Mouse (Mus musculus): ENCODE data around the gene Clpp. TPM values are rescaled to one million over a fixed set of nuclear protein-coding genes. Genes with fewer than 3 reads are reported as not detected.

Gene Clpp
- polyA plus RNA-seq, 1 experiment from 2014 or later = 178 TPM

- no peaks in the 10 kb centered on the region for H3K9me3 ChIP-seq (ENCODE audit: control insufficient read depth, low read length)
- H3K4me3 ChIP-seq (replicated peaks; ENCODE audit: low read length) = peak overlapping the region; percentile 79
- peaks cover 3% of the 10 kb centered on the region for H3K36me3 ChIP-seq (ENCODE audit: control insufficient read depth, insufficient read depth)
- ATAC-seq = no peak
- peaks cover 14% of the 10 kb centered on the region for H3K4me1 ChIP-seq (replicated peaks; ENCODE audit: control insufficient read depth, insufficient read depth, low read length)
- 73% methylated on average over 13 of the region's 13 CpGs for WGBS
- H3K9ac ChIP-seq (replicated peaks; ENCODE audit: low read depth, low read length) = no peak overlapping the region
- peak overlapping the region; percentile 75 for H3K4me2 ChIP-seq (ENCODE audit: low read length)
- H3K27me3 ChIP-seq (replicated peaks; ENCODE audit: control insufficient read depth, insufficient read depth, low read length) = no peaks in the 10 kb centered on the region
- H3K27ac ChIP-seq (ENCODE audit: low read length) = peak overlapping the region; percentile 95
Measured at GRCm38 (mm10) chr17:57012245-57012795, 22.2 kb downstream of the Clpp start.

- no peak overlapping the region for H3K4me2 ChIP-seq (ENCODE audit: low read length)
- WGBS = 86% methylated on average over 2 of the region's 2 CpGs
- H3K4me3 ChIP-seq (replicated peaks; ENCODE audit: low read length) = no peak overlapping the region
- no peak overlapping the region for H3K9ac ChIP-seq (replicated peaks; ENCODE audit: low read depth, low read length)
- no peaks in the 10 kb centered on the region for H3K27me3 ChIP-seq (replicated peaks; ENCODE audit: control insufficient read depth, insufficient read depth, low read length)
- no peak for ATAC-seq
- no peaks in the 10 kb centered on the region for H3K4me1 ChIP-seq (replicated peaks; ENCODE audit: control insufficient read depth, insufficient read depth, low read length)
- no peak overlapping the region for H3K27ac ChIP-seq (ENCODE audit: low read length)
- H3K36me3 ChIP-seq (ENCODE audit: control insufficient read depth, insufficient read depth) = peaks cover 23% of the 10 kb centered on the region
- H3K9me3 ChIP-seq (ENCODE audit: control insufficient read depth, low read length) = no peaks in the 10 kb centered on the region
Measured at GRCm38 (mm10) chr17:57019693-57020092, 29.6 kb downstream of the Clpp start.

GRCm38 (mm10) chr17:57020960-57021359, 30.9 kb downstream of the Clpp start:
- Histone ChIP-seq H3K4me3 (replicated peaks; ENCODE audit: low read length) (no peak overlapping the region), H3K9me3 (ENCODE audit: control insufficient read depth, low read length) (no peaks in the 10 kb centered on the region), H3K4me1 (replicated peaks; ENCODE audit: control insufficient read depth, insufficient read depth, low read length) (no peaks in the 10 kb centered on the region), H3K9ac (replicated peaks; ENCODE audit: low read depth, low read length) (no peak overlapping the region), H3K27me3 (replicated peaks; ENCODE audit: control insufficient read depth, insufficient read depth, low read length) (no peaks in the 10 kb centered on the region), H3K27ac (ENCODE audit: low read length) (no peak overlapping the region), H3K4me2 (ENCODE audit: low read length) (no peak overlapping the region), H3K36me3 (ENCODE audit: control insufficient read depth, insufficient read depth) (peaks cover 34% of the 10 kb centered on the region)
- WGBS = 92% methylated on average over 5 of the region's 5 CpGs
- ATAC-seq = no peak

- H3K36me3 ChIP-seq (ENCODE audit: control insufficient read depth, insufficient read depth) = peaks cover 34% of the 10 kb centered on the region
- no peak overlapping the region for H3K9ac ChIP-seq (replicated peaks; ENCODE audit: low read depth, low read length)
- 90% methylated on average over 4 of the region's 4 CpGs for WGBS
- no peak overlapping the region for H3K4me2 ChIP-seq (ENCODE audit: low read length)
- ATAC-seq = no peak
- no peak overlapping the region for H3K27ac ChIP-seq (ENCODE audit: low read length)
- H3K4me1 ChIP-seq (replicated peaks; ENCODE audit: control insufficient read depth, insufficient read depth, low read length) = peaks cover 13% of the 10 kb centered on the region
- H3K27me3 ChIP-seq (replicated peaks; ENCODE audit: control insufficient read depth, insufficient read depth, low read length) = no peaks in the 10 kb centered on the region
- no peak overlapping the region for H3K4me3 ChIP-seq (replicated peaks; ENCODE audit: low read length)
- no peaks in the 10 kb centered on the region for H3K9me3 ChIP-seq (ENCODE audit: control insufficient read depth, low read length)
Measured at GRCm38 (mm10) chr17:57027471-57027870, 37.4 kb downstream of the Clpp start.

GRCm38 (mm10) chr17:57029691-57030090, 39.6 kb downstream of the Clpp start:
- peaks cover 16% of the 10 kb centered on the region for H3K4me1 ChIP-seq (replicated peaks; ENCODE audit: control insufficient read depth, insufficient read depth, low read length)
- H3K4me2 ChIP-seq (ENCODE audit: low read length) = peak overlapping the region; percentile 62
- H3K9me3 ChIP-seq (ENCODE audit: control insufficient read depth, low read length) = no peaks in the 10 kb centered on the region
- no peaks in the 10 kb centered on the region for H3K27me3 ChIP-seq (replicated peaks; ENCODE audit: control insufficient read depth, insufficient read depth, low read length)
- peak overlapping the region; percentile 76 for H3K4me3 ChIP-seq (replicated peaks; ENCODE audit: low read length)
- 48% methylated on average over 8 of the region's 8 CpGs for WGBS
- no peak overlapping the region for H3K27ac ChIP-seq (ENCODE audit: low read length)
- peaks cover 14% of the 10 kb centered on the region for H3K36me3 ChIP-seq (ENCODE audit: control insufficient read depth, insufficient read depth)
- peak overlapping the region; percentile 98; the same call in 1 of the 2 replicates for H3K9ac ChIP-seq (replicated peaks; ENCODE audit: low read depth, low read length)
- ATAC-seq = no peak

GRCm38 (mm10) chr17:57030931-57031660, 41.0 kb downstream of the Clpp start, which contains the start of gene Khsrp:
TSS of gene Khsrp (minus strand) at chr17:57031522.
- peak within 1 kb of the TSS; percentile 62 for H3K4me2 ChIP-seq (ENCODE audit: low read length)
- peak within 1 kb of the TSS; percentile 92 for H3K27ac ChIP-seq (ENCODE audit: low read length)
- H3K9ac ChIP-seq (replicated peaks; ENCODE audit: low read depth, low read length) = peak within 1 kb of the TSS; percentile 98
- 1% methylated on average over 67 of the region's 99 CpGs for WGBS
- H3K36me3 ChIP-seq (ENCODE audit: control insufficient read depth, insufficient read depth) = peaks cover 3% of the 10 kb centered on the region; the same call in 1 of the 2 replicates
- H3K4me1 ChIP-seq (replicated peaks; ENCODE audit: control insufficient read depth, insufficient read depth, low read length) = peaks cover 16% of the 10 kb centered on the region
- H3K27me3 ChIP-seq (replicated peaks; ENCODE audit: control insufficient read depth, insufficient read depth, low read length) = no peaks in the 10 kb centered on the region
- no peaks in the 10 kb centered on the region for H3K9me3 ChIP-seq (ENCODE audit: control insufficient read depth, low read length)
- H3K4me3 ChIP-seq (replicated peaks; ENCODE audit: low read length) = peak within 1 kb of the TSS; percentile 76
- ATAC-seq = no peak

GRCm38 (mm10) chr17:57031661-57032420, 41.7 kb downstream of the Clpp start:
- H3K36me3 ChIP-seq (ENCODE audit: control insufficient read depth, insufficient read depth) = peaks cover 3% of the 10 kb centered on the region; the same call in 1 of the 2 replicates
- H3K4me1 ChIP-seq (replicated peaks; ENCODE audit: control insufficient read depth, insufficient read depth, low read length) = peaks cover 16% of the 10 kb centered on the region
- peak overlapping the region; percentile 43; the same call in 1 of the 2 replicates for H3K9ac ChIP-seq (replicated peaks; ENCODE audit: low read depth, low read length)
- peak; percentile 95 for ATAC-seq
- no peaks in the 10 kb centered on the region for H3K9me3 ChIP-seq (ENCODE audit: control insufficient read depth, low read length)
- H3K27ac ChIP-seq (ENCODE audit: low read length) = peak overlapping the region; percentile 82
- H3K4me2 ChIP-seq (ENCODE audit: low read length) = peak overlapping the region; percentile 61
- no peaks in the 10 kb centered on the region for H3K27me3 ChIP-seq (replicated peaks; ENCODE audit: control insufficient read depth, insufficient read depth, low read length)
- WGBS = under 1% methylated on average over 36 of the region's 38 CpGs
- peak overlapping the region; percentile 76 for H3K4me3 ChIP-seq (replicated peaks; ENCODE audit: low read length)

GRCm38 (mm10) chr17:57032854-57033253, 42.7 kb downstream of the Clpp start:
- Histone ChIP-seq H3K9me3 (ENCODE audit: control insufficient read depth, low read length) (no peaks in the 10 kb centered on the region), H3K4me2 (ENCODE audit: low read length) (no peak overlapping the region), H3K4me1 (replicated peaks; ENCODE audit: control insufficient read depth, insufficient read depth, low read length) (peaks cover 16% of the 10 kb centered on the region), H3K36me3 (ENCODE audit: control insufficient read depth, insufficient read depth) (no peaks in the 10 kb centered on the region), H3K27me3 (replicated peaks; ENCODE audit: control insufficient read depth, insufficient read depth, low read length) (no peaks in the 10 kb centered on the region), H3K9ac (replicated peaks; ENCODE audit: low read depth, low read length) (no peak overlapping the region), H3K27ac (ENCODE audit: low read length) (no peak overlapping the region), H3K4me3 (replicated peaks; ENCODE audit: low read length) (no peak overlapping the region)
- WGBS = 85% methylated on average over 4 of the region's 4 CpGs
- no peak for ATAC-seq

GRCm38 (mm10) chr17:57038978-57039377, 48.9 kb downstream of the Clpp start:
- Histone ChIP-seq H3K27ac (ENCODE audit: low read length) (no peak overlapping the region), H3K4me3 (replicated peaks; ENCODE audit: low read length) (no peak overlapping the region), H3K27me3 (replicated peaks; ENCODE audit: control insufficient read depth, insufficient read depth, low read length) (no peaks in the 10 kb centered on the region), H3K36me3 (ENCODE audit: control insufficient read depth, insufficient read depth) (no peaks in the 10 kb centered on the region), H3K4me2 (ENCODE audit: low read length) (no peak overlapping the region), H3K9ac (replicated peaks; ENCODE audit: low read depth, low read length) (no peak overlapping the region), H3K9me3 (ENCODE audit: control insufficient read depth, low read length) (no peaks in the 10 kb centered on the region), H3K4me1 (replicated peaks; ENCODE audit: control insufficient read depth, insufficient read depth, low read length) (no peaks in the 10 kb centered on the region)
- WGBS = 40% methylated on average over 8 of the region's 8 CpGs
- ATAC-seq = no peak

Data from forebrain, embryonic 16.5 days (tissue).